Mouse (Mus musculus) liver, embryonic 16.5 days (tissue): Measurements from ENCODE around the gene Ccdc141. TPM values are rescaled to one million over a fixed set of nuclear protein-coding genes. Genes with fewer than 3 reads are reported as not detected.

Source experiments
- ATAC-seq: fragments of 200-750 bp; cut with Nextera tagmentation; 2 replicates; pipeline ENCODE4 v1.8.0; 2017; ENCODE audit warnings: low read depth, mild to moderate bottlenecking, moderate number of reproducible peaks, moderate library complexity
- H3K27ac ChIP-seq: fragments of 300-500 bp; sonication (generic); 2 replicates; pipeline ENCODE4 v1.5.1; 2014; ENCODE audit warnings: mild to moderate bottlenecking, low read length
- H3K27me3 ChIP-seq: fragments of 300-500 bp; sonication (generic); 2 replicates; pipeline ENCODE4 v1.6.1; 2014; ENCODE audit warnings: low read depth, low read length, mixed read lengths; ENCODE audit not compliant: control insufficient read depth, insufficient read depth
- H3K36me3 ChIP-seq: fragments of 300-500 bp; sonication (generic); 2 replicates; pipeline ENCODE4 v1.6.1; 2014; ENCODE audit warnings: mild to moderate bottlenecking; ENCODE audit not compliant: control insufficient read depth, insufficient read depth
- H3K4me1 ChIP-seq: fragments of 300-500 bp; sonication (generic); 2 replicates; pipeline ENCODE4 v1.6.1; 2014; ENCODE audit warnings: low read depth, low read length, mixed read lengths; ENCODE audit not compliant: control insufficient read depth
- H3K4me2 ChIP-seq: fragments of 300-500 bp; sonication (generic); 2 replicates; pipeline ENCODE4 v1.6.1; 2014; ENCODE audit warnings: low read depth, low read length, mixed read lengths
- H3K4me3 ChIP-seq: fragments of 300-500 bp; sonication (generic); 2 replicates; pipeline ENCODE4 v1.5.1; 2014; ENCODE audit warnings: low read depth, mild to moderate bottlenecking, low read length
- H3K9ac ChIP-seq: fragments of 300-500 bp; sonication (generic); 2 replicates; pipeline ENCODE4 v1.6.1; 2014; ENCODE audit warnings: low read depth, low read length
- H3K9me3 ChIP-seq: fragments of 300-500 bp; sonication (generic); replicated peaks from 2 replicates; pipeline ENCODE4 v1.6.1; 2016; ENCODE audit warnings: low read length; ENCODE audit not compliant: control insufficient read depth
- WGBS: fragments of 180-500 bp; shearing (Covaris S2); extraction: QIAGEN DNeasy Blood & Tissue Kit; methylation state at CpG from one replicate; pipeline ENCODE4 v1.1.7; 2014; ENCODE audit not compliant: insufficient replicate concordance; 5-methylcytosine and 5-hydroxymethylcytosine counted together
- polyA plus RNA-seq: library from polyadenylated mRNA; unstranded; fragments of >200 nt; fragmentation: Nextera tagmentation; extraction: Ambion mirVana; gene quantifications from 2 replicates; pipeline ENCODE4 v1.2.1, GENCODE M21; 2015

The Ccdc141 gene
- polyA plus RNA-seq, 1 experiment from 2014 or later: 1.9 TPM

DNA sequence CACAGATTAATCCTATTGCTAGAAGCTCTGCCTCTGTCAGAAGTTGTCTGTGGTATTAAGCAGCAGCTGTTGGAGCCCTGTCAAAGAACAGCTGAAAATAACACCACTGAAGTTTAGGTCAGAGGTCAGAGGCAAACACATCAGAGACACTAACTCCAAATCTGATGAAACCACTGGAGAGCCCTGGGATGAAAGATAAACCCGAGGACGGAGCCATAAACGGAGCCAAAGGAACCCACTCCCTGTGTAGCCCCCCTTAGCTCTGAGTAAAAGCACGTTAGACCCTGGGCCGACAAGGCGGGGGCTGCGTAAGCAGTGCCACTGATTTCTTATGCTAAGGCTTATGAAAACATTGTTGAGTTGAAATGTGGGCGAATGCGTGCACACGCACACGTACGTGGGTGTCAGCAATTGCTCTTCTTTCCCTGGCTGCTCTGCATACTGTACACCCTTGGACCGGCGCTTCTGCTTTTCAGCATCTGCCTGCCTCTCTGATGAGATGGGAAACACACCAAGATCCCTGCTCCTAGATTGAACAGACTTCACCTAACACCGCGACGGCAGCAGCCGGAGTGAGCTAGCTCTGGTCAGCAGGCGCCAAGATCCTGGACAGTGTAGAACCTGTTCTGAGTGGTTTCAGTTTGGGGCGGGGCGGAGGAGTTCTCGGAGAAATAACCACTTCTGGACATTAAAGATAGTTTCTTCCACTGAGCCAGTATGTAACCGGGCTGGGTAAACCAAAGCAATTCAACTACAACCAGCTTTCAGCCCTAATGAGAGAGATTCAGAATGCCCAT, 1.2 kb upstream of the Ccdc141 start:
- Histone ChIP-seq H3K27me3 (no peaks in the 10 kb centered on the region), H3K4me3 (peak overlapping the region; percentile 21), H3K27ac (peak overlapping the region; percentile 53), H3K36me3 (no peaks in the 10 kb centered on the region), H3K9ac (no peak overlapping the region), H3K4me1 (peaks cover 18% of the 10 kb centered on the region), H3K4me2 (peak overlapping the region; percentile 79), H3K9me3 (no peaks in the 10 kb centered on the region)
- WGBS: 43% methylated on average over 23 of the region's 23 CpGs
- peak; percentile 17; the same call in 1 of the 2 replicates for ATAC-seq

DNA sequence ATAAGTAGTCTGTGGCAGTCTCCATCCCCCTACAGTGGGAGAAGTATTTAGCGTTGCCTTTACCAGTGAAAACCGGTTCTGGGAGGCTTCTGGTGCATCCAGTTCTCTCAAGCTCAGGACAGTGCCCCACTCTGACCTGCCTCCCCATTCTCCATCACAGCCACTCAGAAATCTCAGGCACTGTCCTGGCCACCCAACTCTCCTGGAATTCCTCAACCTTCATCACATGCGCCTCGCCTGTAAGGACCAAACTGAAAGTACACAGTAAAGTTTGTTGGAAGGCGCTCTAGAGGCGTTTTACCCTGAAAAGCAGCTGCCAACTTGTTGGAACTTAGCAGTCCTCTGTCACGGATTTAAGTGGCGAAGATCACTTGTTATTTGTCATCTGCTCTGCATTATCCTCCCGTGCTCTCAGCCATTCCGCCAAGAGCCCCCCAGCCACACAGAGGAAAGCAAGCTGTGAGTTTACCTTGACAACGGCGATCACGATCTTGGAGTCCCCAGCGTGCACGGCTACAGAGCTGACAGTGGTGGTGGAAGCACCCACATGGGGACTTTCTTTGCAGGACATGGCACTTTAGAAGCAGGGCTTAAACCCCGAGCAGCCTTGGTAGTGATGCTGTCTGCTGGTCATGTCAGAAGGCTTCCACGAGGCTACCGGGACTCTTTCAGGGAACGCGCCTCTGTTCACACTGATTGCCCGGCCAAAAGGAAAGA, 362 bp downstream of the Ccdc141 start:
- Histone ChIP-seq H3K4me2 (peak overlapping the region; percentile 79), H3K9me3 (no peaks in the 10 kb centered on the region), H3K4me1 (peaks cover 9% of the 10 kb centered on the region), H3K36me3 (no peaks in the 10 kb centered on the region), H3K27me3 (no peaks in the 10 kb centered on the region), H3K9ac (peak overlapping the region; percentile 24), H3K4me3 (peak overlapping the region; percentile 62), H3K27ac (no peak overlapping the region)
- WGBS: 3% methylated on average over 21 of the region's 21 CpGs
- peak; percentile 45 for ATAC-seq

DNA sequence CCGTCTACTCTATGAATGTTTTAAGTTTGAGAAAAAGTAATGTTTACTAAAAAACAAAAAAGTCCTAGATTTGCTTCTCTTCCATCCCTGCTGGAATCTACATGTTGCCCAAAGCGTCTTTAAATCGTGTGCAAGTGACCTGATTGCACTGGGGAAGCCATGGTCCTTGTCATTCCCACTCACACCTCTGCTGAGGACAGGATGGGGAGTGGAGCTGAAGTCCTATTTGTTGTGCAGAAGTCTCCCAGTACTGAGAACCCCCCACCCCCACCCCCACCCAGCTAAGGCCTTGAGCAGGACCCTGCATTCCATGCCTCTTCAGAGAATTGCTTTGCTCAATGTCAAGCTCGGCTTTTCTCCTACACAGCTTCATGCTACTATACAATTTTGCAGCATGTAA, 1.2 kb downstream of the Ccdc141 start:
- Histone ChIP-seq H3K4me2 (no peak overlapping the region), H3K27me3 (no peaks in the 10 kb centered on the region), H3K9me3 (no peaks in the 10 kb centered on the region), H3K4me1 (peaks cover 9% of the 10 kb centered on the region), H3K9ac (no peak overlapping the region), H3K4me3 (no peak overlapping the region), H3K36me3 (no peaks in the 10 kb centered on the region), H3K27ac (no peak overlapping the region)
- WGBS: 72% methylated on average over 4 of the region's 4 CpGs
- no peak for ATAC-seq

DNA sequence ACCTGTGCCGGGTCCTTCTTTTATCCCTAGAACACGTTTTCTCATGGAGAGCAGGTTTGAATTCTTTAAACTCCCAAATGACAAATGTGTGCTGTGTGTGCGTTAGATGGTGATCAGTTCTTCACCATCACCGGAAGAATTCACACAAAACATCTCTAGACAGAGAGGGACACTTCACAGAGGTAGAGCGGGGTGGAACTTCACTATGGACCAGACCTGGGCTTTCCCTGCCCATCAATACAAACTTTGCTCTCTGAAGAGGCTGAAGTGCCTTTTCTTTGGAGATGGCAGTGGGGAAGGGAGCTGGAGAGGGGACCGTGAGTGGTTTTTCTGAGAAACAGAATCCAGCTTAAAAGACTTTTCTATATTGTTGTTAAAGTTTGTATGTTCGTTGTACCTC, 1.7 kb downstream of the Ccdc141 start:
- Histone ChIP-seq H3K9ac (no peak overlapping the region), H3K4me2 (no peak overlapping the region), H3K27me3 (no peaks in the 10 kb centered on the region), H3K4me3 (no peak overlapping the region), H3K4me1 (peaks cover 9% of the 10 kb centered on the region), H3K9me3 (no peaks in the 10 kb centered on the region), H3K36me3 (no peaks in the 10 kb centered on the region), H3K27ac (no peak overlapping the region)
- 78% methylated on average over 7 of the region's 7 CpGs for WGBS
- no peak for ATAC-seq

DNA sequence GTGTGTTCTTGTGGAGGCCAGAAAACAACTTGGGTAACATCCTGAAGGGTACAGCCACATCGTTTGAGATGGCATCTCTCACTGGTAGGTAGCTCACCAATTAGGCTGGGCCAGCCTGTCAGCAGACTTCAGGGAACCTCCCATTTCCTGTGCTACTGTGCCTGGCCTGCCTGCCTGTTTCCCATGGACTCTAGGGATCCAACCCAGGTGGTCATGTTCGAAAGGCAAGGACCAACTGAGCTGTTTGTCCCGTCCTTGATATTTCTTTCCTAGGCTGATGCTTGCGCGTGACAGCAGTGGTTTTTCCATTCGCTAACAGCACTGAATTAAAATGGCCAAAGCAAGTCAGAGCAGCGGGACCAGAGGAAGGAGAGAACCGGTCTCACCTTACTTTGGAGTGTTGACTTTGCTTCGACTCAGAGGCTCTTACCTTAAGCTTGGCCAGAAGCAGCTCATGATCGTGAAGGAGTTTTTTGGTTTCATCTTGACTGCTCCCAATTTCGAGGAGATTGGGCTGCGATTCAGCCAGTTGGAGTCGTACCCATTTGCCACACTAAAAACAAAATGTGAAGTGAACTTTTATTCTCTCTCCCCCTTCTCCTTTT, 2.3 kb downstream of the Ccdc141 start:
- Histone ChIP-seq H3K9ac (no peak overlapping the region), H3K9me3 (no peaks in the 10 kb centered on the region), H3K4me3 (no peak overlapping the region), H3K36me3 (no peaks in the 10 kb centered on the region), H3K27me3 (no peaks in the 10 kb centered on the region), H3K27ac (no peak overlapping the region), H3K4me2 (no peak overlapping the region), H3K4me1 (peaks cover 9% of the 10 kb centered on the region)
- WGBS: 66% methylated on average over 13 of the region's 13 CpGs
- ATAC-seq: no peak

GRCm38 (mm10) chr2:77166366-77166765, 4.1 kb downstream of the Ccdc141 start:
- ATAC-seq: no peak
- H3K9me3 ChIP-seq: no peaks in the 10 kb centered on the region
- H3K27me3 ChIP-seq: no peaks in the 10 kb centered on the region
- peaks cover 3% of the 10 kb centered on the region for H3K4me1 ChIP-seq
- no peaks in the 10 kb centered on the region for H3K36me3 ChIP-seq
- no peak overlapping the region for H3K9ac ChIP-seq
- no peak overlapping the region for H3K4me3 ChIP-seq
- no peak overlapping the region for H3K27ac ChIP-seq
- 66% methylated on average over 4 of the region's 4 CpGs for WGBS
- no peak overlapping the region for H3K4me2 ChIP-seq

DNA sequence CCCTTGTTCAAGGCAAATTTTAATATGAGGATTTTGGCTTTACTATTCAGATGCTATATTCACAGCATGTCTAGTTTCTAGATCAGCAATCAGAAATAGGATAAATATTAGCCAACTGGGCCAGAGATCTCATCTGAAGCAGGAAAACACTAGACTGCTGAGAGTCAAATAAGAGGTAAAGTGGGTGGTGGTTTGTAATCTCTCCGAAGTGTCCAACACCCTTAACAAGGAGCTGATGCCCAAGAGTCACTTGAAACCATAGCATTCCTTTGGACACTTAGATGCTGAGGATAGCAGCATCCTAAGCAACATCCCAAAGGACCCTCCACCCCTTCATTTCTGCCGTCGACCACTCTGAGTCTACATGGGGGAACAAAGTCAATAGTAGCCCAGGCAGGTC, 5.8 kb downstream of the Ccdc141 start:
- Histone ChIP-seq H3K4me2 (no peak overlapping the region), H3K9me3 (no peaks in the 10 kb centered on the region), H3K27ac (no peak overlapping the region), H3K27me3 (no peaks in the 10 kb centered on the region), H3K9ac (no peak overlapping the region), H3K36me3 (no peaks in the 10 kb centered on the region), H3K4me3 (no peak overlapping the region), H3K4me1 (no peaks in the 10 kb centered on the region)
- WGBS: 66% methylated on average over 3 of the region's 3 CpGs
- ATAC-seq: no peak

GRCm38 (mm10) chr2:77163381-77163780, 7.1 kb downstream of the Ccdc141 start:
- no peak overlapping the region for H3K27ac ChIP-seq
- 54% methylated on average over 3 of the region's 3 CpGs for WGBS
- no peak overlapping the region for H3K4me3 ChIP-seq
- ATAC-seq: no peak
- H3K4me2 ChIP-seq: no peak overlapping the region
- no peaks in the 10 kb centered on the region for H3K27me3 ChIP-seq
- H3K4me1 ChIP-seq: no peaks in the 10 kb centered on the region
- no peaks in the 10 kb centered on the region for H3K36me3 ChIP-seq
- H3K9me3 ChIP-seq: no peaks in the 10 kb centered on the region
- H3K9ac ChIP-seq: no peak overlapping the region

GRCm38 (mm10) chr2:77162135-77162534, 8.3 kb downstream of the Ccdc141 start:
- Histone ChIP-seq H3K27ac (no peak overlapping the region), H3K4me2 (no peak overlapping the region), H3K9ac (no peak overlapping the region), H3K4me1 (no peaks in the 10 kb centered on the region), H3K9me3 (no peaks in the 10 kb centered on the region), H3K36me3 (no peaks in the 10 kb centered on the region), H3K4me3 (no peak overlapping the region), H3K27me3 (no peaks in the 10 kb centered on the region)
- no peak for ATAC-seq
- 51% methylated on average over 3 of the region's 3 CpGs for WGBS
